Mouse (Mus musculus): ENCODE measurements at regions not wholly inside any gene's neighbourhood (a gene's known extent, or its start where the extent isn't known, plus 50 kb on each side); places are given as distances from the start of the nearest gene placed in this dataset.

GRCm38 (mm10) chrX:163151970-163152369, 187.6 kb upstream of the S100g start:
- WGBS, result 55% methylated on average over 2 of the region's 2 CpGs
- Histone ChIP-seq H3K4me1 (ENCODE audit: control insufficient read depth, insufficient read depth, low read length) (no peaks in the 10 kb centered on the region), H3K4me3 (replicated peaks; ENCODE audit: extremely low read depth, low read depth, low read length) (no peak overlapping the region)
- TF ChIP-seq CTCF (IDR thresholded peaks at IDR 0.05; ENCODE audit: insufficient read depth, low read length) (no peak), POLR2A (IDR thresholded peaks at IDR 0.05; ENCODE audit: borderline replicate concordance, extremely low read depth, low read depth, low read length) (no peak)
- no peak for DNase-seq

- DNase-seq, result no peak
- Histone ChIP-seq H3K4me3 (replicated peaks; ENCODE audit: extremely low read depth, low read depth, low read length) (no peak overlapping the region), H3K4me1 (ENCODE audit: control insufficient read depth, insufficient read depth, low read length) (no peaks in the 10 kb centered on the region)
- TF ChIP-seq POLR2A (IDR thresholded peaks at IDR 0.05; ENCODE audit: borderline replicate concordance, extremely low read depth, low read depth, low read length) (no peak), CTCF (IDR thresholded peaks at IDR 0.05; ENCODE audit: insufficient read depth, low read length) (no peak)
- 60% methylated on average over 3 of the region's 3 CpGs for WGBS
Measured at GRCm38 (mm10) chrX:163144475-163144874, 180.1 kb upstream of the S100g start.

GRCm38 (mm10) chrX:163139475-163139874, 175.1 kb upstream of the S100g start:
- TF ChIP-seq CTCF (IDR thresholded peaks at IDR 0.05; ENCODE audit: insufficient read depth, low read length) (no peak), POLR2A (IDR thresholded peaks at IDR 0.05; ENCODE audit: borderline replicate concordance, extremely low read depth, low read depth, low read length) (no peak)
- Histone ChIP-seq H3K4me1 (ENCODE audit: control insufficient read depth, insufficient read depth, low read length) (no peaks in the 10 kb centered on the region), H3K4me3 (replicated peaks; ENCODE audit: extremely low read depth, low read depth, low read length) (no peak overlapping the region)
- WGBS, result 63% methylated on average over 1 of the region's 1 CpGs
- peak; percentile 6 for DNase-seq

GRCm38 (mm10) chrX:163128626-163129025, 164.2 kb upstream of the S100g start:
- DNase-seq, result no peak
- 78% methylated on average over 1 of the region's 1 CpGs for WGBS
- TF ChIP-seq CTCF (IDR thresholded peaks at IDR 0.05; ENCODE audit: insufficient read depth, low read length) (no peak), POLR2A (IDR thresholded peaks at IDR 0.05; ENCODE audit: borderline replicate concordance, extremely low read depth, low read depth, low read length) (no peak)
- no peaks in the 10 kb centered on the region for H3K4me1 ChIP-seq (ENCODE audit: control insufficient read depth, insufficient read depth, low read length)
- H3K4me3 ChIP-seq (replicated peaks; ENCODE audit: extremely low read depth, low read depth, low read length), result no peak overlapping the region

DNA sequence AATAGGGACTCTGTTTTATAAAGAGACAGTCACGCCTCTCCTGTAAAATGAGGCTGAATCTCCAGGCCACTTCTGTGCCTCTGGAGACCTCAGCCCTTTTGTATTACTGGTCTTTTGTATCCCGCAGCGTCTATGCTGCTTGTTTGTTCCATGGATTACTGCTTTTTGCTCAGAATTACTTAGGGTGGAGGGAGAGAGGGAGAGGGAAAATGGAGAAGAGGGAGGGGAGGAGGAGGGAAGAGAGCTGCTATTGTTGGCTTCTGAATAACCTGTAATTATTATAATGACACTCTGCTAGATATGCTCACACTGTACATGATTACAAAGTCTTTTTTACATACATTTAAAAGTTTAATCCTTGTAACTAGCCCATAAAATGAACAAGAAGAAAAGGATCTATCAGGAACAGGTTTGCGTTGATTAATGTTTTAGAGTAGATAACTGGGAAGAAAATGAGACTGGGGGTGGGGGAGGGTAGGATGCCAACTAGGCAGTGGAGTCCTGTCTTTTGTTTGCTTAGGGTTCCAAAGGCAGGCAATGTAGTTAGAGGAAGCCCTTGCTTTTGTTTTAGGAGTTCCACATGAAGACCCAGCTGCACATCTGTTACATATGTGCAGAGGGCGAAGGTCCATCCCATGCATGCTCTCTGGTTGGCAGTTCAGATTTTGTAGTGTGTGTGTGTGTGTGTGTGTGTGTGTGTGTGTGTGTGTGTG, 153.4 kb upstream of the S100g start:
- H3K4me3 ChIP-seq (replicated peaks; ENCODE audit: extremely low read depth, low read depth, low read length), result no peak overlapping the region
- WGBS, result 83% methylated on average over 5 of the region's 5 CpGs
- TF ChIP-seq CTCF (IDR thresholded peaks at IDR 0.05; ENCODE audit: insufficient read depth, low read length) (no peak), POLR2A (IDR thresholded peaks at IDR 0.05; ENCODE audit: borderline replicate concordance, extremely low read depth, low read depth, low read length) (no peak)
- no peak for DNase-seq
- H3K4me1 ChIP-seq (ENCODE audit: control insufficient read depth, insufficient read depth, low read length), result no peaks in the 10 kb centered on the region

GRCm38 (mm10) chrX:163117237-163117636, 152.8 kb upstream of the S100g start:
- Histone ChIP-seq H3K4me3 (replicated peaks; ENCODE audit: extremely low read depth, low read depth, low read length) (no peak overlapping the region), H3K4me1 (ENCODE audit: control insufficient read depth, insufficient read depth, low read length) (no peaks in the 10 kb centered on the region)
- TF ChIP-seq CTCF (IDR thresholded peaks at IDR 0.05; ENCODE audit: insufficient read depth, low read length) (no peak), POLR2A (IDR thresholded peaks at IDR 0.05; ENCODE audit: borderline replicate concordance, extremely low read depth, low read depth, low read length) (no peak)
- 73% methylated on average over 1 of the region's 1 CpGs for WGBS
- no peak for DNase-seq

GRCm38 (mm10) chrX:163095026-163095765, 130.8 kb upstream of the S100g start:
- no peak overlapping the region for H3K4me3 ChIP-seq (replicated peaks; ENCODE audit: extremely low read depth, low read depth, low read length)
- TF ChIP-seq POLR2A (IDR thresholded peaks at IDR 0.05; ENCODE audit: borderline replicate concordance, extremely low read depth, low read depth, low read length) (no peak), CTCF (IDR thresholded peaks at IDR 0.05; ENCODE audit: insufficient read depth, low read length) (no peak)
- 80% methylated on average over 4 of the region's 4 CpGs for WGBS
- H3K4me1 ChIP-seq (ENCODE audit: control insufficient read depth, insufficient read depth, low read length), result no peaks in the 10 kb centered on the region
- DNase-seq, result no peak

Data from lung, adult 2 months (tissue).